In the genomic region with DNA sequence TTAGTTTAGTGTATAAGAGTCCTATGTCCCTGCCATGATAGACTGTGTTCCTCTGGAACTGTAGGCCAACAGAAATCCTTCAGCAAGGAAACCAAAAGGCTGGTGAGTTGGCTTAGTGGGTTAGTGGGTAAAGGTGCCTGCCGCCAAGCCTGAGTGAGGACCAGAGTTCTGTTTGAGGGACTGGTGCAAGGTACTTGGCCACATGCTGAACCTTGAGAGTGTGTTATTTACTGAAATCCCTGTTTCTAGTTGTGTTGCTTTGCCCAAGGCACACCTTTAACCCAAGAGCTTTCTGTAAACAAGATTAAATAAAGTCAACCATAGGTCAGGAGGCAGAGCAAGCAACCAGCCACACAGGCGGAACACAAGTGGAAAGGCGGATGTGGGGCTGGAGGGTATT, we compare ENCODE assay signal across 20 mouse cellular contexts. TPM values are rescaled to one million over a fixed set of nuclear protein-coding genes. Genes with fewer than 3 reads are reported as not detected.
DNase-seq lines count a peak whose midpoint lies in the region; ATAC-seq and TF ChIP-seq lines count a peak whose summit lies in the region.
"Had no signal": no experiment of that assay in that cellular context is flagged by ENCODE, and none has a peak within 500 bp of the region (broad histone marks: within the 10 kb centered on the region; RNA-seq: fewer than 3 reads in every experiment).

No protein-coding gene starts in this region.

- TF ChIP-seq CTCF in liver, adult 2 months (IDR thresholded peaks at IDR 0.05; ENCODE audit: low read depth, low read length) = no peak

- no peaks in the 10 kb centered on the region for H3K9me3 ChIP-seq in limb, embryonic 10.5 days (replicated peaks)
- H3K9me3 ChIP-seq in limb, embryonic 12.5 days = no peaks in the 10 kb centered on the region
- H3K9me3 ChIP-seq: embryonic facial prominence, embryonic 10.5 days; embryonic facial prominence, embryonic 12.5 days; forebrain, embryonic 13.5 days; forebrain, embryonic 15.5 days had no signal

- no peak overlapping the region for H3K9ac ChIP-seq in liver, adult 2 months (ENCODE audit: low read depth, low read length)
- no peak overlapping the region for H3K9ac ChIP-seq in limb, embryonic 12.5 days (replicated peaks)
- H3K9ac ChIP-seq: embryonic facial prominence, embryonic 12.5 days; forebrain, embryonic 13.5 days; forebrain, embryonic 15.5 days had no signal

- no peak overlapping the region for H3K4me2 ChIP-seq in limb, embryonic 12.5 days
- H3K4me2 ChIP-seq: embryonic facial prominence, embryonic 12.5 days; forebrain, embryonic 13.5 days; forebrain, embryonic 15.5 days had no signal

- H3K27me3 ChIP-seq in liver, adult 2 months (ENCODE audit: control insufficient read depth, insufficient read depth, low read length) = no peaks in the 10 kb centered on the region
- no peaks in the 10 kb centered on the region for H3K27me3 ChIP-seq in limb, embryonic 10.5 days (ENCODE audit: low read depth, poor library complexity, severe bottlenecking)
- H3K27me3 ChIP-seq in limb, embryonic 12.5 days = no peaks in the 10 kb centered on the region
- H3K27me3 ChIP-seq: embryonic facial prominence, embryonic 12.5 days; forebrain, embryonic 13.5 days; forebrain, embryonic 15.5 days had no signal

- no peaks in the 10 kb centered on the region for H3K79me2 ChIP-seq in liver, adult 2 months (ENCODE audit: control insufficient read depth, insufficient read depth, low read length)

- H3K27ac ChIP-seq in liver, adult 2 months (replicated peaks; ENCODE audit: insufficient read depth, low read depth, low read length) = no peak overlapping the region; the same call in 1 of the 2 replicates
- H3K27ac ChIP-seq in limb, embryonic 10.5 days = 0 out of 2 replicates have a peak overlapping the region, but pooled peaks have one; percentile 4
- H3K27ac ChIP-seq in limb, embryonic 12.5 days = 0 out of 2 replicates have a peak overlapping the region, but pooled peaks have one; percentile 31
- H3K27ac ChIP-seq: embryonic facial prominence, embryonic 10.5 days; embryonic facial prominence, embryonic 12.5 days; forebrain, embryonic 13.5 days; forebrain, embryonic 15.5 days had no signal

- WGBS in liver, adult 2 months = 42% methylated on average over 3 of the region's 3 CpGs
- 81% methylated on average over 3 of the region's 3 CpGs for WGBS in limb, embryonic 10.5 days
- WGBS in limb, embryonic 12.5 days = 73% methylated on average over 3 of the region's 3 CpGs

- H3K4me1 ChIP-seq in liver, adult 2 months (ENCODE audit: control insufficient read depth, insufficient read depth, low read length) = no peaks in the 10 kb centered on the region
- peaks cover 26% of the 10 kb centered on the region for H3K4me1 ChIP-seq in limb, embryonic 10.5 days
- peaks cover 22% of the 10 kb centered on the region for H3K4me1 ChIP-seq in limb, embryonic 12.5 days (replicated peaks)

- no peak for TF ChIP-seq POLR2A in liver, adult 2 months (IDR thresholded peaks at IDR 0.05; ENCODE audit: extremely low read depth, insufficient read depth, low read length)

- ATAC-seq in limb, embryonic 12.5 days (ENCODE audit: insufficient number of reproducible peaks, insufficient read depth, low FRiP score, low TSS enrichment, low read depth) = no peak
- ATAC-seq: forebrain, embryonic 13.5 days; forebrain, embryonic 15.5 days had no signal

- no peak overlapping the region for H3K4me3 ChIP-seq in liver, adult 2 months (ENCODE audit: insufficient read depth, low read depth, low read length)
- no peak overlapping the region for H3K4me3 ChIP-seq in limb, embryonic 10.5 days
- H3K4me3 ChIP-seq in limb, embryonic 12.5 days (replicated peaks) = no peak overlapping the region
- H3K4me3 ChIP-seq: embryonic facial prominence, embryonic 10.5 days; embryonic facial prominence, embryonic 12.5 days; forebrain, embryonic 13.5 days; forebrain, embryonic 15.5 days had no signal

- peaks cover 5% of the 10 kb centered on the region for H3K36me3 ChIP-seq in liver, adult 2 months (ENCODE audit: control insufficient read depth, insufficient read depth, low read length)
- no peaks in the 10 kb centered on the region; the same call in 1 of the 2 replicates for H3K36me3 ChIP-seq in limb, embryonic 10.5 days
- H3K36me3 ChIP-seq in limb, embryonic 12.5 days = peaks cover 17% of the 10 kb centered on the region; the same call in 1 of the 2 replicates
- H3K36me3 ChIP-seq: embryonic facial prominence, embryonic 10.5 days; embryonic facial prominence, embryonic 12.5 days; forebrain, embryonic 15.5 days had no signal

- DNase-seq in liver, adult 2 months (ENCODE audit: extremely low read depth, low read depth, low spot score) = peak; percentile 81
- no peak for DNase-seq in liver
- no peak for DNase-seq in limb, embryonic 10.5 days (ENCODE audit: low spot score)
- DNase-seq in yolk sac, embryonic 10.5 days (ENCODE audit: low spot score) = peak; percentile 32
- no peak for DNase-seq in adrenal gland, adult 18-20 months (ENCODE audit: low spot score in 2 of 2)
- DNase-seq in right cerebral cortex, adult 18-20 months = no peak
- DNase-seq: adrenal gland, adult 8-10 months; adrenal gland, postnatal 14 days; adrenal gland, postnatal 36 days; cerebellum, adult 11-12 months; cerebellum, adult 9-10 months; cerebellum, postnatal 10 days; cerebellum, postnatal 25 days had no signal

RNA-seq across cellular contexts. Expression of gene Oit3, which starts 24.0 kb away (rescaled TPM):
- total RNA-seq in liver, adult 2 months (2014; rRNA removed) = 30.1 and 32.8 TPM in 2 replicates
- 20.3 and 26.1 TPM in 2 replicates for polyA plus RNA-seq in liver, adult 2 months (2012; rRNA removed)
- polyA plus RNA-seq in limb, embryonic 10.5 days (2016; fragmentation: Nextera tagmentation; extraction: Ambion mirVana) = 0.84 and 0.88 TPM in 2 replicates
- 0.95 and 1.5 TPM in 2 replicates for polyA plus RNA-seq in limb, embryonic 12.5 days (2016; fragmentation: Nextera tagmentation; extraction: Ambion mirVana)
- 1 to 10 TPM; 2.0 to 2.3 TPM for total RNA-seq in adrenal gland, adult 18-20 months (2021)
- total RNA-seq: ES-E14, MEL had no signal

Comparison
In these comparisons a context has a peak if more than half of its experiments do, and no peak if none do; other contexts are left out.
1. DNase-seq: peak in liver, adult 2 months (single experiment) and yolk sac, embryonic 10.5 days (single experiment); none in liver (single experiment), limb, embryonic 10.5 days (single experiment), adrenal gland, adult 18-20 months (0 of 2) and right cerebral cortex, adult 18-20 months (single experiment).